Mouse (Mus musculus) gastrocnemius, postnatal 25 days (tissue): ENCODE data around the gene Sit1. TPM values are rescaled to one million over a fixed set of nuclear protein-coding genes. Genes with fewer than 3 reads are reported as not detected.

Experiments
- DNase-seq: peaks from one replicate; pipeline ENCODE4 v3.0.0; 2022
- long read RNA-seq, 2 experiments: library from polyadenylated mRNA; stranded (forward); transcript quantifications; one replicate each; pipeline ENCODE4 v2.0.0; 2021
- total RNA-seq, 2 experiments: library from RNA; stranded (reverse); gene quantifications; 1 replicate in 1 of 2; 2 replicates in 1 of 2; pipeline ENCODE4 v1.2.3; 2021

The Sit1 gene
- not detected for total RNA-seq
- long read RNA-seq, experiment 1: 0 reads
- long read RNA-seq, experiment 2: 0 reads

DNA sequence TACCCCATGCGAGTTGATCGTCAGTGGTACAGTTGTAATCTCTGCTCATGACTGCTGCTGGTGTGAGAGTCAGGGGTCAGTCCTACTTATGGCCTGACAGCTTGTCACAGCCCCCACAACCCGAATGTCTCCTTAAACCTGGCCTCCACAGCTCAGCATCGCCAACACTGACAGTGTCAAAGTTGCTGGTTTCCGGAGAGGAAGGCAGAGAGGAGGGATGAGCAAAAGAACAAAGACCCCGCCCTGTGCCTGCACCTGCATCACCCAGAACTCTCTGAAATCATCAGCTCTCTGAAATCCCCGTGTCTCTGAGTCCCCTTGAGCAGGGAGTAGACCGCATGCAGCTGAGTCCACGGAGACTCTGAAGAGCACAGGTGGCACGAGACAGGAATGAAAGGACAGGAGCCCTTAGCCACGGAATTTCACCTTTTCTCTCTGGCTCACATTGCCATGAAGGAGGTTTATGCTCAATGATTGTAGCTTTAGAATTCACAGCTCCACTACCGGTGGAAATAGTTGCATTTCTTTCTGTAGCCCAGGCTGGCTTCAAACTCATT, at the start of gene Sit1:
Sit1 (minus strand) TSS at position 200 of the 557 bp plus-strand sequence.
- DNase-seq: no peak

DNA sequence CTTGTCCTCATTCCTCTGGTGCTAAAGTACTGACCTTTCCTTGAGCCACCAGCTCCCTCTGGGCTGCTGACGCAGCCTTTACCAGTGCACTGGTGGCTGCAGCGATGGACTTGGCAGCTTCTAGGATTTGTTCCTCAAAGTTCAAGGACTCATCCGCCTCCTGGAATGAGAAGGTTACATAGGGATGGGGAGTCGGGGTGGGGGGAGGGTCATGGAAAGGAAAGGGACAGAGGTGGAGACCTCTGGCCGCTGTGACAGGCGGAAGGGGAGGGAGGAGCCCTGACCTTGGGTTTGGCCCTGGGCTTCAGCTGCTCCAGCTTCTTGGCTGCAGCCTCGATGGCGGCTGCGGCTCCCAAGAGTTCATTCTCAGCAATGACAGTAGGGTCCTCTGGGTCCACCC, 49.7 kb upstream of the Sit1 start:
- DNase-seq: no peak

DNA sequence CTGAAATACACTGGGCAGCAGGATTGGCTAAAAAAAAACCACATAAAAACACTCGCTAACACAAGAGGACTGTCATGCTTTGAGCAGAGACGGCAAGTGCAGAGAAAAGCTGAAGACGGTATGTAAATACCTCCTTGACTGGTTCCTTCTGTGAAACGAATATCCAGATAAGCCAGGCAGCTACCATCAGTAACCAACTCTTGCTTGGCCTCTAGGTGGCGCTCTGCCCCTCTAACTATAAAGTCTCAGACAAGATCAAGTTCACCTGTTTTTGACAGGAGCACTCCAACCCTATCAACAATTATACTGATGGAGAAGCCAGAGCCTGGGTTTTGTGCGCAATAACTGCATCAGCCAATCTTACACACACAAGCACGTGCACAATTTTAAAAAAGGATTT, 47.0 kb upstream of the Sit1 start:
- DNase-seq: peak; percentile 48

DNA sequence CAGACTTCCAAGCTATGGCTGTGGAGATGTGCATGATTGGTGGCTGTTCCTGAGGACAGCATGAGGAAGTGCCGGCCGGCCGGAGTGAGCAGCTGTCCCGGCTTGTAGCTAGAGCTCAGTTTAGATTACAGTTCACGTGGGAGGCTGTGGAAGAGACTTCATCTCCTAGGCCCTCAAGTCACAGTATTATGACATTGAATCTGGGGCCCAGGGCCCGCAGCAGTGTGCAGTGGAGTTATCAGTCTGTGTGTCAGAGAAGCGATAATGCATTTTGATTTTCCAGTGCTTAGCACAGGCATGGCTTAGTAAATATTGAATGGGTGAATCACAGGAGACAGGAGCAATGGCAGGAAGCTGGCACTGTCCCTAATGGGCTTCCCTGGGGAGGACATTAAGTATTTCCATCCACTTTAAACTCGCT, 46.6 kb upstream of the Sit1 start:
- no peak for DNase-seq

DNA sequence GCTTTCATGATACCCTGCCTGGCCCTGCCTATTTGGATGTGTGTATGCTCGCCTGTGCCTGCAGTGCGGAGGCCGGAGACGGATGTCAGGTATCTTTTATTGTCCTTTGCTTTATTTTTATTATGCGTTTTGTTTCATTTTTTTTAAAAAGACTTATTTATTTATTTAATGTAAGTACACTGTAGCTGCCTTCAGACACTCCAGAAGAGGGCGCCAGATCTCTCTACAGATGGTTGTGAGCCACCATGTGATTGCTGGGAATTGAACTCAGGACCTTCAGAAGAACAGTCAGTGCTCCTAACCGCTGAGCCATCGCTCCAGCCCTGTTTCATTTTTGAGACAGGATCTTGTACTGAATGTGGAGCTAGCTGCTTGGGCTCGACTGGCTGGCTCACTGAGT, 45.0 kb upstream of the Sit1 start:
- DNase-seq: no peak

DNA sequence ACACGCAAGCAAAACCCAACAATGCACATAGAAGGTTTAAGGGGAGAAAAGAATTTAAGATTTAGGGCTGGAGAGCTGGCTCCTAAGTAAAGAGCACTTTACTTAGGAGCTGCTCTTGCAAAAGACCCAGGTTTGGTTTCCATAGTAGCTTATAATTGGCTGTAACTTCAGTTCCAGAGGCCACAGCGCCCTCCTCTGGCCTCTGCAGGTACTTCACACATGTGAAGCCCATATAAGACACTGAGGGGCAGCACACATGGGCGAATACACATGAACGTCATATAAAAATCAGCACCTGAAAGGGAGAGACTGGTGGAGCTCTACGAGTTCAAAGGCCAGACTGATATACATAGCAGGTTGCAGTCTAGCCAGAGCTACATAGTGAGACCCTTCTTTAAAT, 44.3 kb upstream of the Sit1 start:
- DNase-seq: no peak

DNA sequence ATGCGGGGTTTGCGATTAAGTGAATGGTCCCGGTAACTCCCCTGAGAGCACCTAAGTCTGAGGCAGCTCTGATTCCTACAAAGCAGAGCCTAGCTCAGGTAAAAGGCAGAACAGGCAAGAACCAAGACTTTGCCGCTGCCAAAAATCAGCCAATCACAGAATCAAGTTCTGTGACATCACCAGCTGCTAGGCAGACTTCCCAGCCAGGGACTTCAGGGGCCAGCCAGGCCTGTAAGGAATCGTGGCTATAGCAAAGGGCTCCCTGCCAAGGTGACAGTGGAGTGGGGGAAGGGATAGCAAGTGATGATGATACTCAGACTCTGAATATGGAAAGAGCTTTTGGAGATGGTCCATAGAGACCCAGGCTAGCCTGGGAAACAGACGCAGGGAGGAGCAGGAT, 36.4 kb upstream of the Sit1 start:
- peak; percentile 82 for DNase-seq

DNA sequence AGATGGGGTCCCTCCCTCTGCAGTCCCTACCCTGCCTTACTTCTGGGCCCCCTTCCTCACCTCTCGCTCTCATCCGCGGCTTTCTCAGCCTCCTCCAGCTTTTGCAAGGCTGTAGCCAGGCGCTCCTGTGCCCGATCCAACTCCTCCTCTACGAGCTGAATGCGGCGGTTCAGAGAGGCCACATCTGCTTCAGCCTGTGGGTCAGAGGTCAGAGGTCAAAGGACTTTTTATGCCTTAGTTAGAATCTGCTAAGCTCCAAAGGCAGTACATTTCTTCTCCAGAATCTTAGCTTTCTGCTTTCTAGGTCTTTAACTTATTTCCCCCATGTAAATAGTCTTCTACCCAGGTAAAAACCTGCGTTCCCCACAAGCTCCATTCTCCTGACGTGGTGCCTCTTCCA, 36.0 kb upstream of the Sit1 start:
- no peak for DNase-seq

DNA sequence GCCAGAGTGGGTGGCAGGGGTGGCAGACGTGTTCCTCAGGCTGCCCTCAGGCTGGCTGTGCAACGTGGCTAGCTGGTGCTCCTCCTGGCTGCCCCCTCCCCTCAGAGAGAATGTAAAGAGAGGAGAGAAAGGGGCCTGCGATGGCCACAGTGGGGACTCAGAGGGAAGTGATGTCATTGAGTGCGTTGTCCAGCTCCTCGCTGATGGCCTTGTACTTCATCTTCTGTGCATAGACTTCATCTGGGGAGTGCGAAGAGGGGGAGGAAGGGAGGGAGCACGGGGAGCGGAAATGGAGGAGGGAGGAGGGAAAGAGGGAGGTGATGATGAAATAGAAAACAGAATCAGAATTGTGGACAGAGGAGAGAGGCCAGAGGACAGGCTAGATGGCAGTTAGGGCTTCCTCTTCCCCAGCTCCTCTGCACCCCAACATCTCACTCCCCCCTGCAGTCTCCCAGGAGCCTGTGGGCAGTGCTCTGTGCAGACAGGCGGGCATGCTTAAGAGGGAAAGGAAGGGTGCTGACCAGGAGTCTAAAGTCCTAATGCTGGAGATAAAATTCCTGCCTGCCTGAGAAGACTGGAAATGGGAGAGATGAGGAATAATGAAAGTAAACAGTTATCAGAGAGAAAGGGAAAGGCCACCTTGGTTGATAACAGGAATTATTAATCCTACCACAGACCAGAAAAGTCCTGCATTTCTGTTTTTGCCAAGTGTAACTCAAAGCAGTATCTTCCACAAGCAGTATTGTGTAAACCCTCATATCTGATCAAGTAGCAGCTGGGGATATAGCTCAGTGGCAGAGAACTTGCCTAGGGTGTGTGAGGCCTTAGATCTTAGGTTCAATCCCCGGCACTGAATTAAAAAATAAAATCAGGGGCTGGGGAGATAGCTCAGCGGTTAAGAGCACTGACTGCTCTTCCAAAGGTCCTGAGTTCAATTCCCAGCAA, 32.5 kb upstream of the Sit1 start:
- DNase-seq: no peak

DNA sequence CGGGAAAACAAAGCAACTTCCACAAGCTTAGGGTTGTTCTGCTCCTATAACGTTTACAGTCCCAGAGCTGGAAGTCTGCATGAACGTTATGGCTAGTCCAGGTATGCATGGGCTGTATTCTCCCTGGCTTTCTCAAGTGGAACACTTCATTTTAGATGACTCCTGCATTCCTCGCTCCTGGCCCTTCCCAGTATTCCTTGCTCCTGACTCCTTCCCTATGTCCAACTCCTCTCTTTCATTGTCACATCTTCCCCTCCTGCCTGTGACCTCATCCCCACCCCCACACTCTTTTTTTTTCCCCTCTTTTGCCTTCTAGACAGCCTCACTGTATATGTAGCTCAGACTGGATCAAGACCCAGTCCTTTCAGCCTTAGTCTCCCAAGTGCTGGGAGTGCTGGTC, 30.3 kb upstream of the Sit1 start:
- no peak for DNase-seq

DNA sequence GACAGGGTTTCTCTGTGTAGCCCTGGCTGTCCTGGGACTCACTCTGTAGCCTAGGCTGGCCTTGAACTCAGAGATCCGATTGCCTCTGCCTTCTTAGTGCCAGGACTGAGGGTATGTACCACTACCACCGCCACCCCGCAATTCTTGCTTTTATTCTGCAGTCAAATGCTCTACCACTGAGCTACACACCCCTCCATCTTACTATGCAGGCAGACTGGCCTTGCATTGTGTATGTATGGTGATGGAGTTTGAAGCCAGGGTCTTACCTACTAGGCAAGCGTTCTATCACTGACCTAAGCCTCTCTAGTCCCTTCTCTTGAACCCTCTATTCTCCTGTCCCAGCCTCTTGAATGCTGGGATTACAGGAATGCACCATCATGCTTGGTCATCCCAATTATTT, 29.8 kb upstream of the Sit1 start:
- no peak for DNase-seq

DNA sequence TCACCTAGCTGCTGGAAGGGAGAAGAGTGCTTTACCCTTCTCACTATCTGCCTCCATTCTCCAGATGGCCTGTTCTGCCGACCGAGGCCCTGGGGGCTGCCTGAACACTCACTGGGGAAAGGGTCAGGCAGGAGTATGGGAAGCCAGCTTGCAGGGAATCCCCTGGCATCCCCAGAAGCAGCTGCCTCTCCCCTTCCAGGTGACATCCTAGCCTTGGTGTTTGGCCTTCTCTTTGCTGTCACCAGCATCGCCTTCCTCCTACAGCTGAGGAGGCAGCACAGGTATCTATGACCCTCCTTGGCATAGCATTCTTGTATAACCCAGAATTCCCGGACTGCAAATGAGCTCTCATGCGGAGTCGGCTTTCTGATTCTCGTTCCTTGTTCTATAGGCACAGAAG, 29.1 kb upstream of the Sit1 start:
- no peak for DNase-seq

DNA sequence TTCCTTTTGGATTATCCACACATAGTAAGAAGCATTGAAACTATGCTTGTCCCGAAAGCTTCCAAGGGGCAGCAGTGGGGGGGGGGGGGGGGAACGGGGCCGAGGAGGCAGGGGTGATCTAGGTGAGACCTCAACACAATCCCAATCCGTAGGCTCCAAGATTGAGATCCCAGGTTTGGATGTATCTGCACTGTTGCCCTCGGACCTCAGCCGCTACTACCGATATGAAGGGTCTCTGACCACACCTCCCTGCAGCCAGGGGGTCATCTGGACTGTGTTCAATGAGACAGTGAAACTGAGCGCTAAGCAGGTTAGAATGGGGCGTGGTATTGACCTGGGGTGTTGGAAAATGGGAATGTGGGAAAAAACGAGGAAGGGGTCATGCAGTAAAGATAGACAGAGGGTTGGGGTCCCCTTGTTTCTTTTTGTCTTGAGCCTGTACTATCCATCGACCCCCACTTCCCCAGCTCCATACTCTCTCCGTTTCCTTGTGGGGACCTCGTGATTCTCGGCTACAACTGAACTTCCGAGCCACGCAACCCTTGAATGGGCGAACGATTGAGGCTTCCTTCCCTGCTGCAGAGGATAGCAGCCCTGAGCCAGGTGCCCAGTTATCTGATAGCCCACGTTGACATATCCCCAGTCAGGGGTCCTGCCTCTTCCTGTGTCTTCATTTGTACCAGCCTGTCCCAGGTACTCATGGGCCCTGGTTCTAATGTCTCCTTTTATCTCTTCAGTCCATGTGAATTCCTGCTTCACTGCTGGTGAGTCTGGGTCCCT, 28.3 kb upstream of the Sit1 start:
- no peak for DNase-seq

DNA sequence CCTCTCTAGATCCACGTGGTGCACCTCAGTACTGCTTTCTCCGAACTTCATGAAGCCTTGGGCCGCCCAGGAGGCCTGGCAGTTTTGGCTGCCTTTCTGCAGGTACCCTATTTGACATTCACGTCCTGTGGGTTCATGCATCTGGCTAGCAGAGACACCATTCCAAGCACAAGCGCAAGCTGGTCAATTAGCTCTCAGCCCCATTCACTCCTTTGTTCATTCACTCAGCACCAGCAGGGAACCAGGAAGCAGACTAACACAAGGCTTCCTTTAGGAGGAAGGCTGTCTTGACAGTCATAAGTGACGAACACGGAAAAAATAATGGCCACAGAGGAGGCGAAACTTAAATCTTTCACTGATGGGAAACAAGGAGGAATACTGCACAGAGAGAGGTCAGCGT, 25.6 kb upstream of the Sit1 start:
- no peak for DNase-seq

DNA sequence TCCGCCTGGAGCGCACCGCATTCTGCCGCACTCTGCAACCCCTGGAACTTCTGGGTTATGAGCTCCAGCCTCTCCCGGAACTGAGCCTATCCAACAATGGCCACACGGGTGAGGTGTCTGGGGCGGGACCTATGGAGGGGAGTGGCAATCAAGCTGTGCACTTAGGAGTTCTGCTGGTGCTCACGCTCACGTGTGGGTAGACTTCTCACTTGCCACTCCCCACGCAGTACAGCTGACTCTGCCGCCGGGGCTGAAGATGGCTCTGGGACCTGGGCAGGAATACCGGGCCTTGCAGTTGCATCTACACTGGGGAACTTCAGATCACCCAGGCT, 25.1 kb upstream of the Sit1 start:
- no peak for DNase-seq

DNA sequence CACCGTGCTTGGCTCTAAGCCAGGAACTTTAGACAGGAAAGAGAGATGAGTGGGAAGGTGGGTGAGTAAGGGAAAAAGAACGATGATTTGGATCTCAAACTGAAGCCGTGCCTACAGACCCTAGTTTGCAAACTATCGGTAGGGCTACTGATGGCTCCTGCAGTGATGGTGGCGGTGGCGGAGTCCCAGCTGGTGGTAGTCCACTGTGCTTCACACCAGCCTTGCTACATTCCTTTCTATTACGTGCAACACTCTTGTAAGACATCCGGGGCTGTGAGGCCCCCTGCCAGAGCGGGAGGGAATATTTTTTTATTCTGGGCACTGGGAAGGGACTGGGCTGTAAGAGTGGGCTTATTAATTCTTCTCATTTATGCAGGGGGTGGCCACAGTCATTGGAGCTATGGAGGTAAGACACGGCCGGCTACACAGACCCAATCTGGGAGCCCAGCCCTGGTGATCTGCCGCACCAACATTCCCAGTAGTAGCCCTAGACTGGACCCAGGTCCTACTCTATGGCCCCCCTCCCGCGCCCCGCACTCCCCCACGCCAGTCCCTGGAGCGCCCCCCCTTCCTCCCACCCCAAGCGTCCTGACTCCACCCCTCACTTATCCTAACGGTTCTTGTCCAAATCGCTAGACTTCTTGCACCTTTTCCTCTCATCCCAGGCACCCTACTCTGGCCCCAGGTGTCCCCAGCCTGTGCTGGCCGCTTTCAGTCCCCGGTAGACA, 24.6 kb upstream of the Sit1 start:
- no peak for DNase-seq

DNA sequence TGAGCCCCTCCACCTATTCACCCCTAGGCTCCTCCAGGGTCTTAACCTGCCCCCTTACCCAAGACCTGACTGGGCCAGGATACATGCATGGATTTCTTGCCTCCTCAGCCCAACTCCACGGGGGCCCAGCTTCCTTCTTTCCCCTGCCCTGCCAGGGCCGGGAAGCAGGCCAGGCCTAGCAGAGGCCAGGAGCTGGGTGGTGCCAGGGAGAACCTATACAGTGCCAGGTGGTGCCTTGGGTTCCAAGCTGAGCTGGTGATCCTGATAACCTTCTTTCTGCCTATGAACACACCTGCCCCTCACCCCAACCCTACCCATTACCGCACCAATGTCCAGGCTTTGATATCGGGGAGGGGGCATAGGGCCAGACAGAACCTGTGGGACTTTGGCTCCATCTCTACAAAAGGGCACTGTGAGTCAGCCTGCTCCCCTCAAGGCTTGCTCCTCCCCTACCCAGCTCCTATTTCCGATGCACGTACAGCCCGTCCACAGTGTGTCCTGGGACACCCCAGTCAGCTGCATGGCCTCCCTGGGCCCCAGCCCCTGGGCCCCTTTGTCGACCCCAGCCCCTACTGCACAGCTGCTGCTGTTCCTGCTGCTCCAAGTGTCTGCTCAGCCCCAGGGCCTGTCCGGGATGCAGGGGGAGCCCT, 23.1 kb upstream of the Sit1 start, which contains the start of gene Car9:
Car9 (plus strand) TSS at position 431 of the 650 bp plus-strand sequence.
- DNase-seq: peak; percentile 63

DNA sequence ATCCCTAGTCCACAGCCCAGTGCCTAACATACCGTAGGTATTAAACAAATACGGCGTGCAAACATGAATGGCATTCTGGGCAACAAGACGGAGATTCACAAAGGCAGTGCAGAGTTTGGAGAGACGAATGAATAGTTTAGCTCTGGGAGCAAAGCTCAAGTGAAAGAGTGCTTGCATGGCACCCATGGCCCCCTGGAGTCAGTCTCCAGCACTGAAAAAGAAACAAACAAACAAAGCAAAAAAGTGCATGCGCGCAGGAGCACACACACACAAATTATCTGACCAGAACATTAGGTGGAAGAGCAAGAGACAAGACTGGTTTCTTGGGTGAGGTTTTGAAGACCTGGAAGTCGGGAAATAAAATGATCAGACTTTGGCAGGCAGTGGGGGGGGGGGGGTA, 22.5 kb upstream of the Sit1 start:
- DNase-seq: no peak

DNA sequence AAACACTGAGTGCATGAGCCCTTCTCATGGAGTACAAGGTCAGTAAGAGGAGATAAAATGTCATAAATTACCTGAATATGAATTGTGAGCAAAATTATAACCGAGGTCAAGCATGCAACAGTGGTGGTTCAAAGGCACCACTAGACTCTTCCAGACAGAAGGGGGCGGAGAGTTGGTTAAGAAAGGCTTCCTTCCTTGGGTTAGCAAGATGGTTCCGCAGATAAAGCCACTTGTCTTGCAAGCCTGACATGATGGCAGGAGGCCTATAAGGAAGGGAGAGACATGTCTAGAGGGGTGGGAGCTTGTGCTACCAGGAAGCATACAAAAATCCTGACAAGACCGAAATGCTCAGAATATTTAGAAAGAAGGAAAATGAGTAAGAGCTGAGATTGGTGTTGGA, 20.7 kb upstream of the Sit1 start:
- DNase-seq: no peak

DNA sequence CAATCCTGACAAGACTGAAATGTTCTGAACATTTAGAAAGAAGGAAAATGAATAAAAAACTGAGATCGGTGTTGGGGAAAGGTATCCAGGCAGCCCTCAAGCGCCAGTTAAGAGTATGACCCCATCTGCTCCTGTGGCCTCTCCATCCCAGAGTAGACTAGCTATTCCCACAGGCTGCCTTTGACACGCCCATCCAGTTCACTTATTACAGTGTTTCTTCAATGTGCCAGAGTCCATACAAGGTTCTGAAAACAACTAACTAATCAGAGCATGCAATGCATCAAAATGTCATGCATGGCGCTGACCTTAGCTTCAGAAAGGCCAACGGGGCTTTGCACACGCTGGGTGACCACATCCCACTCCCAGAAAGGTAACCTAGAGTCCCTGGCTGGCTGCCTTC, 20.0 kb upstream of the Sit1 start:
- no peak for DNase-seq

DNA sequence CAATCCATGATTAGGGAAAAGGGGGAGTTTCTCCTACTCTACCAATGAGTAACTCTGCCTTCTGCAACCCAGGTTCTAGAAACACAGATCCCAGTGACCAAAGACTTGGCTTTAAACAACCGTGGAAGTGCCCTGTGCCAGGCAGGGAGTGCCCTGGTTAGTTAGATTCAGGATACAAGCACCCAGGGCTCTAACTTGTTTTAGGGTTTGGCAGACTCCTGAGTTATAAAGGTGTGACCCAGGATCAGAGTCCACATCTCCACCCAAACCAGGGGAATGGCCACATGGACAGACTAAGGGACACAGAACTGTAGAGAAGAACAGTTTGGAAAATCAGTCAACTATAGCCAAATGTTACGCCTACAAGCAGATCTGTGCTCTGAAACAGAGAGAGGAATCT, 19.5 kb upstream of the Sit1 start:
- no peak for DNase-seq
